Mouse (Mus musculus) testis, postnatal 10 days (tissue): ENCODE data around the gene Zranb3.
"Not testable (repeated sequence)": the region's sequence is repeated elsewhere in the genome, so short reads cannot be mapped to it uniquely, and the experiment has no call there.

ENCODE experiments used
- DNase-seq: peaks from one replicate; pipeline ENCODE4 v3.0.0; 2021; ENCODE audit warnings: low spot score

The Zranb3 gene

GRCm38 (mm10) chr1:127989876-127990731 lies 112.7 kb downstream of the Zranb3 start:
- peak; percentile 44 for DNase-seq

- DNase-seq: no peak
These were observed 113.5 kb downstream of the Zranb3 start for GRCm38 (mm10) chr1:127989387-127989786.

- no peak for DNase-seq
These were observed 114.6 kb downstream of the Zranb3 start for GRCm38 (mm10) chr1:127988246-127988645.

- no peak for DNase-seq
These were observed 117.5 kb downstream of the Zranb3 start for GRCm38 (mm10) chr1:127985391-127985790.

- DNase-seq: no peak
These were observed 119.4 kb downstream of the Zranb3 start for GRCm38 (mm10) chr1:127983274-127983993.

- no peak for DNase-seq
These were observed 120.6 kb downstream of the Zranb3 start for GRCm38 (mm10) chr1:127982268-127982667.

GRCm38 (mm10) chr1:127980911-127981559 lies 121.8 kb downstream of the Zranb3 start:
- DNase-seq: no peak

- DNase-seq: no peak
These were observed 124.7 kb downstream of the Zranb3 start for GRCm38 (mm10) chr1:127978125-127978524.

- DNase-seq: no peak
These were observed 126.7 kb downstream of the Zranb3 start for GRCm38 (mm10) chr1:127976106-127976505.

GRCm38 (mm10) chr1:127975676-127976075 lies 127.2 kb downstream of the Zranb3 start:
- DNase-seq: no peak

- DNase-seq: no peak
These were observed 128.8 kb downstream of the Zranb3 start for GRCm38 (mm10) chr1:127974082-127974481.

GRCm38 (mm10) chr1:127970870-127971269 lies 132.0 kb downstream of the Zranb3 start:
- no peak for DNase-seq

- no peak for DNase-seq
These were observed 139.5 kb downstream of the Zranb3 start for GRCm38 (mm10) chr1:127963326-127963725.

GRCm38 (mm10) chr1:127961140-127961539 lies 141.7 kb downstream of the Zranb3 start:
- no peak for DNase-seq

- no peak for DNase-seq
These were observed 143.5 kb downstream of the Zranb3 start for GRCm38 (mm10) chr1:127959312-127959718.

GRCm38 (mm10) chr1:127958801-127959200 lies 144.0 kb downstream of the Zranb3 start:
- no peak for DNase-seq

GRCm38 (mm10) chr1:127956524-127956923 lies 146.3 kb downstream of the Zranb3 start:
- no peak for DNase-seq

GRCm38 (mm10) chr1:127954800-127955199 lies 148.0 kb downstream of the Zranb3 start:
- no peak for DNase-seq

GRCm38 (mm10) chr1:127954198-127954597 lies 148.6 kb downstream of the Zranb3 start:
- DNase-seq: not testable (repeated sequence)

- DNase-seq: no peak
These were observed 150.6 kb downstream of the Zranb3 start for GRCm38 (mm10) chr1:127952276-127952675.

GRCm38 (mm10) chr1:127948748-127949147 lies 154.1 kb downstream of the Zranb3 start:
- DNase-seq: no peak

GRCm38 (mm10) chr1:127946615-127947249 lies 156.1 kb downstream of the Zranb3 start:
- DNase-seq: no peak
